Mouse (Mus musculus): ENCODE measurements around the gene Odf4. TPM values are rescaled to one million over a fixed set of nuclear protein-coding genes. Genes with fewer than 3 reads are reported as not detected.

Odf4 gene
- polyA plus RNA-seq, 1 experiment from 2014 or later: not detected

- ATAC-seq (ENCODE audit: low FRiP score, low TSS enrichment) (no peak), DNase-seq (ENCODE audit: low spot score) (no peak)
- no peak overlapping the region for H3K9ac ChIP-seq (ENCODE audit: low read length)
Measured at GRCm38 (mm10) chr11:68883843-68884242, 43.0 kb downstream of the Odf4 start.

GRCm38 (mm10) chr11:68882107-68882506, 44.8 kb downstream of the Odf4 start:
- Histone ChIP-seq H3K9ac (ENCODE audit: low read length) (no peak overlapping the region), H3K27ac (replicated peaks) (no peak overlapping the region), H3K27me3 (ENCODE audit: control insufficient read depth, insufficient read depth, low read length) (no peaks in the 10 kb centered on the region), H3K9me3 (ENCODE audit: control insufficient read depth, low read length) (no peaks in the 10 kb centered on the region), H3K4me3 (ENCODE audit: low read depth, low read length) (no peak overlapping the region), H3K4me1 (replicated peaks; ENCODE audit: control insufficient read depth, insufficient read depth) (no peaks in the 10 kb centered on the region), H3K4me2 (replicated peaks; ENCODE audit: low read depth) (no peak overlapping the region), H3K36me3 (ENCODE audit: control insufficient read depth, insufficient read depth, low read length) (no peaks in the 10 kb centered on the region)
- WGBS: 20% methylated on average over 14 of the region's 14 CpGs
- DNase-seq (ENCODE audit: low spot score) (no peak), ATAC-seq (ENCODE audit: low FRiP score, low TSS enrichment) (no peak)
- TF ChIP-seq CTCF (IDR thresholded peaks at IDR 0.05; ENCODE audit: low read depth) (no peak), EP300 (optimal IDR thresholded peaks at IDR 0.05) (no peak)

More at GRCm38 (mm10) chr11:68883843-68884242, 43.0 kb downstream of the Odf4 start:
- H3K4me2 ChIP-seq (replicated peaks; ENCODE audit: low read depth): no peak overlapping the region
- no peaks in the 10 kb centered on the region for H3K36me3 ChIP-seq (ENCODE audit: control insufficient read depth, insufficient read depth, low read length)
- TF ChIP-seq CTCF (IDR thresholded peaks at IDR 0.05; ENCODE audit: low read depth) (no peak), EP300 (optimal IDR thresholded peaks at IDR 0.05) (no peak)
- H3K27ac ChIP-seq (replicated peaks): no peak overlapping the region
- no peaks in the 10 kb centered on the region for H3K4me1 ChIP-seq (replicated peaks; ENCODE audit: control insufficient read depth, insufficient read depth)
- H3K27me3 ChIP-seq (ENCODE audit: control insufficient read depth, insufficient read depth, low read length): no peaks in the 10 kb centered on the region
- 77% methylated on average over 2 of the region's 2 CpGs for WGBS
- no peak overlapping the region for H3K4me3 ChIP-seq (ENCODE audit: low read depth, low read length)
- H3K9me3 ChIP-seq (ENCODE audit: control insufficient read depth, low read length): no peaks in the 10 kb centered on the region

- 74% methylated on average over 5 of the region's 5 CpGs for WGBS
- DNase-seq (ENCODE audit: low spot score) (no peak), ATAC-seq (ENCODE audit: low FRiP score, low TSS enrichment) (no peak)
- Histone ChIP-seq H3K4me3 (ENCODE audit: low read depth, low read length) (no peak overlapping the region), H3K4me2 (replicated peaks; ENCODE audit: low read depth) (no peak overlapping the region), H3K27me3 (ENCODE audit: control insufficient read depth, insufficient read depth, low read length) (no peaks in the 10 kb centered on the region), H3K9ac (ENCODE audit: low read length) (no peak overlapping the region), H3K36me3 (ENCODE audit: control insufficient read depth, insufficient read depth, low read length) (no peaks in the 10 kb centered on the region), H3K9me3 (ENCODE audit: control insufficient read depth, low read length) (no peaks in the 10 kb centered on the region), H3K4me1 (replicated peaks; ENCODE audit: control insufficient read depth, insufficient read depth) (no peaks in the 10 kb centered on the region), H3K27ac (replicated peaks) (no peak overlapping the region)
- TF ChIP-seq CTCF (IDR thresholded peaks at IDR 0.05; ENCODE audit: low read depth) (no peak), EP300 (optimal IDR thresholded peaks at IDR 0.05) (no peak)
Measured at GRCm38 (mm10) chr11:68878811-68879210, 48.1 kb downstream of the Odf4 start.

GRCm38 (mm10) chr11:68874841-68875240, 52.0 kb downstream of the Odf4 start:
- no peak overlapping the region for H3K27ac ChIP-seq (replicated peaks)
- no peaks in the 10 kb centered on the region for H3K27me3 ChIP-seq (ENCODE audit: control insufficient read depth, insufficient read depth, low read length)
- H3K36me3 ChIP-seq (ENCODE audit: control insufficient read depth, insufficient read depth, low read length): no peaks in the 10 kb centered on the region
- no peak overlapping the region for H3K9ac ChIP-seq (ENCODE audit: low read length)
- 0% methylated on average over 2 of the region's 2 CpGs for WGBS
- H3K4me2 ChIP-seq (replicated peaks; ENCODE audit: low read depth): no peak overlapping the region
- ATAC-seq (ENCODE audit: low FRiP score, low TSS enrichment): peak; percentile 80
- no peak overlapping the region for H3K4me3 ChIP-seq (ENCODE audit: low read depth, low read length)
- no peaks in the 10 kb centered on the region for H3K4me1 ChIP-seq (replicated peaks; ENCODE audit: control insufficient read depth, insufficient read depth)
- TF ChIP-seq EP300 (optimal IDR thresholded peaks at IDR 0.05): no peak
- peak; percentile 89 for TF ChIP-seq CTCF (IDR thresholded peaks at IDR 0.05; ENCODE audit: low read depth)
- DNase-seq (ENCODE audit: low spot score): peak; percentile 71
- H3K9me3 ChIP-seq (ENCODE audit: control insufficient read depth, low read length): no peaks in the 10 kb centered on the region

Other genes starting within 250 kb of the Odf4 start
- gene Myh10, start 235.5 kb downstream of the Odf4 start, polyA plus RNA-seq (2015; fragmentation: Nextera tagmentation; extraction: Ambion mirVana): 20.0 and 20.5 TPM in 2 replicates
- 86.4 and 92.6 TPM in 2 replicates for gene Ndel1, start 55.2 kb downstream of the Odf4 start, polyA plus RNA-seq (2015; fragmentation: Nextera tagmentation; extraction: Ambion mirVana)
- gene Rnf222, start 38.5 kb downstream of the Odf4 start, polyA plus RNA-seq (2015; fragmentation: Nextera tagmentation; extraction: Ambion mirVana): 5.4 and 5.8 TPM in 2 replicates
- 856 and 899 TPM in 2 replicates for gene Rpl26, start 25.5 kb downstream of the Odf4 start, polyA plus RNA-seq (2015; fragmentation: Nextera tagmentation; extraction: Ambion mirVana)
- 2.8 and 3.0 TPM in 2 replicates for gene Arhgef15, start 30.4 kb upstream of the Odf4 start, polyA plus RNA-seq (2015; fragmentation: Nextera tagmentation; extraction: Ambion mirVana)
- gene Slc25a35, start 41.0 kb upstream of the Odf4 start, polyA plus RNA-seq (2015; fragmentation: Nextera tagmentation; extraction: Ambion mirVana): 4.9 and 5.8 TPM in 2 replicates
- 34.8 and 35.1 TPM in 2 replicates for gene Rangrf, start 48.1 kb upstream of the Odf4 start, polyA plus RNA-seq (2015; fragmentation: Nextera tagmentation; extraction: Ambion mirVana)
- gene Pfas, start 81.4 kb upstream of the Odf4 start, polyA plus RNA-seq (2015; fragmentation: Nextera tagmentation; extraction: Ambion mirVana): 7.4 and 8.0 TPM in 2 replicates
- gene Ctc1, start 88.8 kb upstream of the Odf4 start, polyA plus RNA-seq (2015; fragmentation: Nextera tagmentation; extraction: Ambion mirVana): 11.1 and 11.5 TPM in 2 replicates
- gene Aurkb, start 118.6 kb upstream of the Odf4 start, polyA plus RNA-seq (2015; fragmentation: Nextera tagmentation; extraction: Ambion mirVana): 24.7 and 34.0 TPM in 2 replicates
- 14.6 and 16.7 TPM in 2 replicates for gene Borcs6, start 132.6 kb upstream of the Odf4 start, polyA plus RNA-seq (2015; fragmentation: Nextera tagmentation; extraction: Ambion mirVana)
- 28.4 and 30.8 TPM in 2 replicates for gene Tmem107, start 143.7 kb upstream of the Odf4 start, polyA plus RNA-seq (2015; fragmentation: Nextera tagmentation; extraction: Ambion mirVana)
- gene Vamp2, start 161.4 kb upstream of the Odf4 start, polyA plus RNA-seq (2015; fragmentation: Nextera tagmentation; extraction: Ambion mirVana): 43.0 and 53.7 TPM in 2 replicates
- 7.7 and 13.1 TPM in 2 replicates for gene Per1, start 168.1 kb upstream of the Odf4 start, polyA plus RNA-seq (2015; fragmentation: Nextera tagmentation; extraction: Ambion mirVana)
- gene Hes7, start 193.3 kb upstream of the Odf4 start, polyA plus RNA-seq (2015; fragmentation: Nextera tagmentation; extraction: Ambion mirVana): 0.29 and 0.41 TPM in 2 replicates
- gene 9130213A22Rik, start 195.5 kb upstream of the Odf4 start, polyA plus RNA-seq (2015; fragmentation: Nextera tagmentation; extraction: Ambion mirVana): 0.24 and 0.41 TPM in 2 replicates
- 20.2 and 22.5 TPM in 2 replicates for gene Aloxe3, start 198.8 kb upstream of the Odf4 start, polyA plus RNA-seq (2015; fragmentation: Nextera tagmentation; extraction: Ambion mirVana)
- 80.5 and 91.8 TPM in 2 replicates for gene Alox12b, start 229.9 kb upstream of the Odf4 start, polyA plus RNA-seq (2015; fragmentation: Nextera tagmentation; extraction: Ambion mirVana)